Mouse (Mus musculus) liver, postnatal 0 days (tissue): Measurements from ENCODE around the gene Pkdrej.

Experiments used
- CTCF ChIP-seq: sonication (generic); IDR thresholded peaks from 2 replicates; pipeline ENCODE4 v1.5.1; 2016; ENCODE audit warnings: antibody characterized with exemption, low read depth
- EP300 ChIP-seq: IDR thresholded peaks from 2 replicates; pipeline ENCODE4 v1.6.1; 2016; ENCODE audit warnings: antibody characterized with exemption, low read depth, mild to moderate bottlenecking

DNA sequence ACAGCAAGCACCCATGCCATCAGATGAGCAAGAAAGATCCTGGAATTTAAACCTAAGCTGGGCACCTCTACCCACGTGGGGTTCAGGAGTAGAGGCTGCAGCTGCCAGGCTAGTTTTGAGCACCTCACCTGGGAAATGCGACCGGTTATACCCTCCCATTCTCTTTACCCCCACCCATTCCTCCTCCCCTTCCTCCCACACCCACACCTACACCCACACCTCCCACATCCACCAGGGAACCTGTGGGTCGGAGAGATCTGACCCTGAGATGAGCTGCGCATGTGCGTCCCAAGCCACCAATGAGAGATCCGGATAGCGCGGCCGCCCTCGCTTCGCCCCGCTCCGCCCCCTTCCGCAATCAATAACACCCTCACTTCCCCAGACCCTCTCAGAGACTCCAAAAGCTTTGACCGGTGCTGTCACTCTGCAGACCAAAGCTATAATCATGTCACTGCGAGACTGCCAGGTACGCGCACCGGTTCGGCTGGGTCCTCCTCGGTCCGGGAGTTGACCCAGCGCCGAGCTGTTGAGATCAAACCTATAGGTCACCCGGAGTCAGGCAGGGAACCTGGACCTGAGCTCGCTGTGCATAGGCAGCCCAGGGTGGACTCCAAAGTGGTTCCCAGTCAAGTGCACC lies 10.5 kb upstream of the Pkdrej start, which contains the start of gene Ttc38:
- TF ChIP-seq CTCF (no peak), EP300 (peak; percentile 49; the same call in 1 of the 2 replicates)
